Mouse (Mus musculus): ENCODE data around the gene Polr2c. TPM values are rescaled to one million over a fixed set of nuclear protein-coding genes. Genes with fewer than 3 reads are reported as not detected.
A peak's percentile ranks its signal among the peaks of the same experiment; 100 is the strongest.

Gene Polr2c
- polyA plus RNA-seq, 1 experiment from 2014 or later, result 135 TPM

DNA sequence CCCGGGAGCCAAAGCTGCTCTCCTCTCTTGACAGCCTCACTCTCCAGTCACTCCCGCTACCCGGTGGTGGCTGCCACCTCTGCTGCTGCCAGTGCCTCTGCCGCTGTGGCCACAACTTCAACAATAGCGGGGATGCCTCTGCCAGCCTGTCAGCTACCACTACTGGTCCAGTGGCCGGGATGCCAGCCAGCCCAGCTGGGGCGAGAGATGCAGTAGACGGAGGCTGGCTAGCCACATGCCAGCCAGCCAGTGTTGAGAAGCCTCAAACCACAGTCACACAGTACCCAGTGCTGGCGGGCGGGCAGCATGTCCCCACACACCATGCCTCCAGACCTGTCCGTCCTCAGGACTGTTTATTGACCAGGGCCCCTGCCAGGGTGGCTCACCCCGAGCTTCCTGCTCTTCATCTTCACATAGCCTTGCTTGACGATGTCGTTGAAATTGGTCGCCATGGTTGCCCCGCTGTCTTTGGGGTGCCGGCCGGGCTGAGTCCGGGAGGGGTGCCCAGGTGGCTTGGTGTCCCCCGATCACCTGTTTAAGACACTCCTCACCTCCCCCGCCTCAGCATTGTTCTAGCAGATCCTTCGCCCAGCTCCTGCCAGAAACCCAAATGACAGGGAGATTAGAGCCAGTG is 13.3 kb downstream of the Polr2c start:
- peak overlapping the region; percentile 88 for H3K4me2 ChIP-seq (replicated peaks)
- H3K9ac ChIP-seq, result peak overlapping the region; percentile 24
- H3K9me3 ChIP-seq (replicated peaks), result no peaks in the 10 kb centered on the region
- H3K4me1 ChIP-seq, result peaks cover 62% of the 10 kb centered on the region
- H3K36me3 ChIP-seq, result peaks cover 21% of the 10 kb centered on the region
- ATAC-seq (ENCODE audit: insufficient number of reproducible peaks, low FRiP score, low TSS enrichment, low read depth), result peak; percentile 8; the same call in 1 of the 2 replicates
- H3K27ac ChIP-seq (replicated peaks), result peak overlapping the region; percentile 51; the same call in 1 of the 2 replicates
- peak overlapping the region; percentile 50 for H3K4me3 ChIP-seq (replicated peaks)
- no peaks in the 10 kb centered on the region for H3K27me3 ChIP-seq
- 4% methylated on average over 22 of the region's 22 CpGs for WGBS

- peak overlapping the region; percentile 50 for H3K4me3 ChIP-seq (replicated peaks)
- no peaks in the 10 kb centered on the region for H3K9me3 ChIP-seq (replicated peaks)
- peak overlapping the region; percentile 77 for H3K27ac ChIP-seq (replicated peaks)
- WGBS, result 4% methylated on average over 7 of the region's 7 CpGs
- ATAC-seq (ENCODE audit: insufficient number of reproducible peaks, low FRiP score, low TSS enrichment, low read depth), result peak; percentile 75
- peaks cover 67% of the 10 kb centered on the region for H3K4me1 ChIP-seq
- H3K36me3 ChIP-seq, result peaks cover 14% of the 10 kb centered on the region; the same call in 1 of the 2 replicates
- no peaks in the 10 kb centered on the region for H3K27me3 ChIP-seq
- H3K4me2 ChIP-seq (replicated peaks), result peak overlapping the region; percentile 88
- peak overlapping the region; percentile 24; the same call in 1 of the 2 replicates for H3K9ac ChIP-seq
Observed at GRCm38 (mm10) chr8:94871108-94871894, 14.1 kb downstream of the Polr2c start.

DNA sequence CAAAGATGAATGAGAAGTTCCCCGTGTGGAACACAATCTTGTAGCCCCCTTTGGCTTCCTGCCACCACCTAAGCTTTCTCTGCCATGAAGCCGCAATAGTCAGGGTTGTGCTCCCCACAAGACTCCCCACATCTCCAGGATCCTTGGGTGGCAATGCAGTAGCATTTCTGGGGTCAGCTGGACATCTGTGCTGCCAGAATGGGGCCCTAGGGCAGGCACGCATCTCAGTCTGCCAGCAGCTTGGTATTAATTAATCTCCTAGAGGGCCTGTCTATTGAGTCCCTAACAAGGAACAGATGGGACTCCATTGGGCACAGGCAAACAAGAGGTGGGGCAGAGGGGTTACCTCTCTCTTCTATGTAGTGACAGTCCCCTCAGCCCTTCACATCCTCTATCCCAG is 14.9 kb downstream of the Polr2c start:
- no peak overlapping the region for H3K9ac ChIP-seq

DNA sequence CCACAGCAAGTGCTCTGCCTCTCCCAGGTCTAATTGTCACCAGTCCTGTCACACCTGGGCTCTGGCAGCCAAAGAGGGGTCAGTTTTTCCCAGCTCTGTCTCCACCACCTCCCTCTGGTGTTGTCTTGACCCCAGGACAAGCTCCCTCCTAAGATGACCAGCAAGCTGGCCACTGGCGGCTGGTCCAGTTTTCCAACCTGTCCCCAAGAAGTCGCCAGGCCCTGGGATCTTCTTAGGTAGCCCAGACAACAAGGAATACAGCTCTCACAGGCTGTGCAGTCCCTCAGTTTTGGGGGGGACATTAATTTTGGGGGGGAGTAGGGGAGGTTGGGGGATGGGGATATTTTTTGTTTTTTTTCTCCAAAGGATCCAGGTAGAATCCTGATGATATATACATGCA is 15.3 kb downstream of the Polr2c start:
- Histone ChIP-seq H3K27me3 (no peaks in the 10 kb centered on the region), H3K36me3 (0 out of 2 replicates have a peak, but pooled peaks cover 2% of the 10 kb centered on the region), H3K4me2 (replicated peaks) (peak overlapping the region; percentile 88; the same call in 1 of the 2 replicates), H3K4me3 (replicated peaks) (no peak overlapping the region), H3K27ac (replicated peaks) (no peak overlapping the region), H3K4me1 (peaks cover 72% of the 10 kb centered on the region), H3K9ac (no peak overlapping the region), H3K9me3 (replicated peaks) (no peaks in the 10 kb centered on the region)
- ATAC-seq (ENCODE audit: insufficient number of reproducible peaks, low FRiP score, low TSS enrichment, low read depth), result no peak
- 50% methylated on average over 2 of the region's 2 CpGs for WGBS

More for the DNA sequence above, 14.9 kb downstream of the Polr2c start:
- no peak for ATAC-seq (ENCODE audit: insufficient number of reproducible peaks, low FRiP score, low TSS enrichment, low read depth)
- Histone ChIP-seq H3K36me3 (0 out of 2 replicates have a peak, but pooled peaks cover 7% of the 10 kb centered on the region), H3K27ac (replicated peaks) (no peak overlapping the region), H3K4me3 (replicated peaks) (no peak overlapping the region), H3K27me3 (no peaks in the 10 kb centered on the region), H3K4me1 (peaks cover 72% of the 10 kb centered on the region), H3K9me3 (replicated peaks) (no peaks in the 10 kb centered on the region), H3K4me2 (replicated peaks) (peak overlapping the region; percentile 88; the same call in 1 of the 2 replicates)
- 36% methylated on average over 3 of the region's 3 CpGs for WGBS

DNA sequence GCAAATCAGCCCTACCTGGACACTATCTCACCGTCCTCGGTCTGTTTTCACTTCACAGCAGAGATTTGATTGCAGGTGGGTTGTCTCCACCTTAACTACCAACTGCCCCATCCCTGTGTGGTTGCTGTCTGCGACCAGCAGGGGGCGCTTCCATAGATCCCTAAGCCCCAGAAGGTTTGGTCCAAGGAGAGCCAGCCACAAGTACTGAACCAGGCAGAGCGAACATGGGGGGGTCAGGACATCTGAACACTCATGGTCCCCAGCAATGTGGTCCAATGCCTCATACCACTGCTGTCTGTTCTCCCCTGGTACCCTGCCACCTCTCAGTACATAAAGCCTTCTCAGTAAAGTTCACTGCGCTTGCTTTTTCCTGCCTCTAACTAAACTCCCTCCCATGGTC is 17.1 kb downstream of the Polr2c start:
- WGBS, result 14% methylated on average over 6 of the region's 6 CpGs
- Histone ChIP-seq H3K4me1 (peaks cover 63% of the 10 kb centered on the region), H3K27me3 (no peaks in the 10 kb centered on the region), H3K9me3 (replicated peaks) (no peaks in the 10 kb centered on the region), H3K9ac (no peak overlapping the region), H3K4me2 (replicated peaks) (peak overlapping the region; percentile 92), H3K4me3 (replicated peaks) (peak overlapping the region; percentile 69), H3K36me3 (no peaks in the 10 kb centered on the region), H3K27ac (replicated peaks) (no peak overlapping the region)
- no peak for ATAC-seq (ENCODE audit: insufficient number of reproducible peaks, low FRiP score, low TSS enrichment, low read depth)

DNA sequence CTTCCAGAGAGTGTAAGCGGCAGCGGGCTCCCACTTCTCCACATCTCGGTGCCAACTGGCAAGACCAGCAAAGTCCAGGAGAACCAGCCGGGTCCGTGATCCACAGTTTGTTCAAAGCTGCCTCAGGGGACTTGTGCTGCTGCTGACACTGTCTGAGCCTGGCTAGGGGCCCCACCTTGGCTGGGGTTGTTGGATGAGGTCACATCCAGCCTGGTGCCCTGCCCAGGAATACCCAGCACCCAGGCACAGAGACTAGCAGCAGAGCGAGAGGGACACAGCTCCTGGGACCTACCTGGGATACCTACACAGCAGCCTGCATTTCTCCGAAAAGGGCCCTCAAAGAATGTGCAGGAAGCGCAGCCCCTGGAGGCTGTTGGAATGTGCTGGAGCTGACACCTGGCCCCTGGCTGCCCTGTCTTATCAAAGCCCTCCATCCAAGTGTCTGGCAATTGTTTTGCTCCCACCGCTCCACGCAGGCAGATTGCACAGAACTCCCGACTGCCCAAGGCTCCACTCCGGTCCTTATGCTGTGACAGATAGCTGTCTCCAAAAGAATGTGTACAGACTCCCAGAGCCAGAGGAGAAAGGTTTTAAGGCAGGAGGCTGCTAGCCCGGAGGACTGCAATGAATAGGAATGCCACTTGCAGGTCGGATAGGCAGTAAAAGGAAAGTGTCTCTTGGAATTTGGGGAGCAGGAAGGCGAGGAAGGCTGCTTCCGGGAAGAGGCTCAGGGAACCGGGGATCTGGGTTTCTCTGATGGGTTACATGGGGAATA is 18.0 kb downstream of the Polr2c start:
- no peak for ATAC-seq (ENCODE audit: insufficient number of reproducible peaks, low FRiP score, low TSS enrichment, low read depth)
- 14% methylated on average over 17 of the region's 17 CpGs for WGBS

GRCm38 (mm10) chr8:94875871-94876150 is 18.6 kb downstream of the Polr2c start:
- Histone ChIP-seq H3K4me3 (replicated peaks) (peak overlapping the region; percentile 69), H3K4me2 (replicated peaks) (peak overlapping the region; percentile 92), H3K9ac (peak overlapping the region; percentile 46), H3K27ac (replicated peaks) (peak overlapping the region; percentile 71), H3K4me1 (peaks cover 48% of the 10 kb centered on the region), H3K9me3 (replicated peaks) (no peaks in the 10 kb centered on the region), H3K27me3 (no peaks in the 10 kb centered on the region), H3K36me3 (no peaks in the 10 kb centered on the region)
- 0 out of 2 replicates have a peak, but pooled peaks have one; percentile 2 for ATAC-seq (ENCODE audit: insufficient number of reproducible peaks, low FRiP score, low TSS enrichment, low read depth)
- WGBS, result under 1% methylated on average over 15 of the region's 20 CpGs

More for the DNA sequence above, 18.0 kb downstream of the Polr2c start:
- Histone ChIP-seq H3K27ac (replicated peaks) (peak overlapping the region; percentile 71), H3K4me3 (replicated peaks) (peak overlapping the region; percentile 69), H3K4me1 (peaks cover 54% of the 10 kb centered on the region), H3K4me2 (replicated peaks) (peak overlapping the region; percentile 92), H3K27me3 (no peaks in the 10 kb centered on the region), H3K9me3 (replicated peaks) (no peaks in the 10 kb centered on the region), H3K9ac (peak overlapping the region; percentile 46), H3K36me3 (no peaks in the 10 kb centered on the region)

- Histone ChIP-seq H3K9ac (peak within 1 kb of the TSS; percentile 46), H3K4me2 (replicated peaks) (peak within 1 kb of the TSS; percentile 92), H3K27me3 (no peaks in the 10 kb centered on the region), H3K4me1 (peaks cover 44% of the 10 kb centered on the region), H3K36me3 (no peaks in the 10 kb centered on the region), H3K4me3 (replicated peaks) (peak within 1 kb of the TSS; percentile 69), H3K9me3 (replicated peaks) (no peaks in the 10 kb centered on the region), H3K27ac (replicated peaks) (peak within 1 kb of the TSS; percentile 71)
- ATAC-seq (ENCODE audit: insufficient number of reproducible peaks, low FRiP score, low TSS enrichment, low read depth), result peak; percentile 82
- WGBS, result under 1% methylated on average over 37 of the region's 37 CpGs
Observed at GRCm38 (mm10) chr8:94876197-94876730, 19.0 kb downstream of the Polr2c start, which contains the start of gene Dok4. Gene Dok4 (minus strand): TSS chr8:94876330.

DNA sequence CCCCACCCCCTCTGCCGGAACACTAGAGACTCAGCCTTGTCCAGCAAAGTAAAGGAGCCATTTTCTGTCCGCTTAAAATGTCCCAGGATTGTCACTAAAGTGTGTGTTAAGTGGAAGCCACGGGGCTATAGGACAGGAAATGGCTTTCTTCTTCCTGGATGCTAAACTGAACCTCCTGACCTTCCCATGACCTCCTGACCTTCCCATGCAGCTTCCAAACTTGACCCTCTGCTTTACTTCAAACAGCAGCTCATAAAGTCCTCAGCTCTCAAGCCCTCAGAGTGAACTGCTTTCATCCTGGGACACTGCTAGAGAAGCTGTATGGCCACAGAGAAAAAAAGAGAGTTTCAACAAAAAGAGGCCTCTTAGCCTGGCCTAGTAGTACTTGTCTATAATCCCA is 19.6 kb downstream of the Polr2c start:
- H3K27ac ChIP-seq (replicated peaks), result no peak overlapping the region
- no peaks in the 10 kb centered on the region for H3K9me3 ChIP-seq (replicated peaks)
- H3K27me3 ChIP-seq, result no peaks in the 10 kb centered on the region
- H3K4me1 ChIP-seq, result peaks cover 39% of the 10 kb centered on the region
- 38% methylated on average over 3 of the region's 3 CpGs for WGBS
- H3K36me3 ChIP-seq, result no peaks in the 10 kb centered on the region
- H3K9ac ChIP-seq, result no peak overlapping the region
- no peak for ATAC-seq (ENCODE audit: insufficient number of reproducible peaks, low FRiP score, low TSS enrichment, low read depth)
- no peak overlapping the region for H3K4me2 ChIP-seq (replicated peaks)
- peak overlapping the region; percentile 69; the same call in 1 of the 2 replicates for H3K4me3 ChIP-seq (replicated peaks)

GRCm38 (mm10) chr8:94880742-94881141 is 23.5 kb downstream of the Polr2c start:
- Histone ChIP-seq H3K36me3 (no peaks in the 10 kb centered on the region), H3K9me3 (replicated peaks) (no peaks in the 10 kb centered on the region), H3K9ac (no peak overlapping the region), H3K4me3 (replicated peaks) (no peak overlapping the region), H3K4me2 (replicated peaks) (no peak overlapping the region), H3K4me1 (peaks cover 8% of the 10 kb centered on the region), H3K27ac (replicated peaks) (no peak overlapping the region), H3K27me3 (no peaks in the 10 kb centered on the region)
- ATAC-seq (ENCODE audit: insufficient number of reproducible peaks, low FRiP score, low TSS enrichment, low read depth), result no peak
- WGBS, result 71% methylated on average over 4 of the region's 4 CpGs
